Mouse (Mus musculus): ENCODE results near the gene Gm3636. TPM values are rescaled to one million over a fixed set of nuclear protein-coding genes. Genes with fewer than 3 reads are reported as not detected.
"Not testable (repeated sequence)": the region's sequence is repeated elsewhere in the genome, so short reads cannot be mapped to it uniquely, and the experiment has no call there.

The Gm3636 gene
- 4.5 and 4.8 TPM in 2 replicates for polyA plus RNA-seq (2014; fragmentation: Nextera tagmentation; extraction: Ambion mirVana)

DNA sequence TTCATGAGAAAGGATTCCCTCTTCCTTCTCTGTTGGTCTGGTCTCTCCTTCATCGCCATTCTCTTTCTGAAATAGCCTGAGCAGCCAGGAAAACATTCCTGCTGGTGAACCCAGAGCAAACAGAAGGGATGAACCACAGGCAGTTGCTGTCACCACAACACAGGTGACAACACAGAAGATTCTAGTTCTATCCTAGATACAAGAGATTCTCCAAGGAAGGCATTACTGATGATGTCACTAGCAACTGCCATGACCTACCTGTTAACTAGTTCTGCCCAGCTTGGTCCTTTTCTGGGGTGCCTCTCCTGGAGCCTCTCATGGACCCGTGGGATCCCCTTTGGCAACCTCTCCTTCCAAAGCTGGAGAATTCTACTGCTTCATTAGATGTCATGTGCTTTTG lies at the start of gene Gm3636:
Gene Gm3636 (minus strand): TSS at position 101 of the 400 bp plus-strand sequence.
- H3K9ac ChIP-seq (ENCODE audit: low read depth, low read length); DNase-seq (ENCODE audit: low spot score); H3K4me3 ChIP-seq (ENCODE audit: low read depth, low read length); H3K27ac ChIP-seq (replicated peaks; ENCODE audit: low read depth, low read length); H3K36me3 ChIP-seq (ENCODE audit: control insufficient read depth, insufficient read depth, low read length); H3K9me3 ChIP-seq (ENCODE audit: control insufficient read depth, low read length); H3K27me3 ChIP-seq (replicated peaks; ENCODE audit: control insufficient read depth, insufficient read depth, low read length); ATAC-seq (ENCODE audit: low read depth); H3K4me1 ChIP-seq (ENCODE audit: control insufficient read depth, insufficient read depth, low read length); H3K4me2 ChIP-seq (ENCODE audit: low read depth, low read length): not testable (repeated sequence)
- WGBS = no CpG with 5 or more reads among the region's 2 CpGs

DNA sequence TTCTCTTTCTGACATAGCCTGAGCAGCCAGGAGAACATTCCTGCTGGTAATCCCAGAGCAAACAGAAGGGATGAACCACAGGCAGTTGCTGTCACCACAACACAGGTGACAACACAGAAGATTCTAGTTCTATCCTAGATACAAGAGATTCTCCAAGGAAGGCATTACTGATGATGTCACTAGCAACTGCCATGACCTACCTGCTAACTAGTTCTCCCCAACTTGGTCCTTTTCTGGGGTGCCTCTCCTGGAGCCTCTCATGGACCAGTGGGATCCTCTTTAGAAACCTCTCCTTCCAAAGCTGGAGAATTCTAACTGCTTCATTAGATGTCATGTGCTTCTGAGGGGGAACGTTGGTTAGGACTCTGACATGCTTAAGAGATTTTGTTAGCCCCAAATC lies 32.2 kb upstream of the Gm3636 start, which contains the start of gene Gm8362:
Gene Gm8362 (minus strand): TSS at position 101 of the 400 bp plus-strand sequence.
- ATAC-seq (ENCODE audit: low read depth); H3K9me3 ChIP-seq (ENCODE audit: control insufficient read depth, low read length): not testable (repeated sequence)

DNA sequence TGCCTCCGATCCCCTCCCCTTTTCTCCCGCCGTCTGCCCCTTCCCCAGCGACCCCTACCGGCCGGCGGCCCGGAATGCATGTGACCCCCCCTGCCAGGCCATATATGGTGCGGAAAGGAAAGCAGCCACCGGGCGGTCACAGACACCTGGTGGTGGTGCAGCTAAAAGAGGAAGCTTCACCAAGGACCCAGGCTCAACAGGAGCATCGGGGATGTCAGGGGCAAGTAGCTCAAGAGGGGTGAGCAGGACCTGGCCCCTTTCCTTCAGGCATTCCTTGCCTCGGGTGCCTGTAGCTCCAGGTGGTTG lies 15.1 kb upstream of the Gm3636 start:
- 0% methylated on average over 1 of the region's 13 CpGs for WGBS
- H3K4me1 ChIP-seq (ENCODE audit: control insufficient read depth, insufficient read depth, low read length); H3K27me3 ChIP-seq (replicated peaks; ENCODE audit: control insufficient read depth, insufficient read depth, low read length); H3K36me3 ChIP-seq (ENCODE audit: control insufficient read depth, insufficient read depth, low read length); H3K27ac ChIP-seq (replicated peaks; ENCODE audit: low read depth, low read length); DNase-seq (ENCODE audit: low spot score); H3K9me3 ChIP-seq (ENCODE audit: control insufficient read depth, low read length); ATAC-seq (ENCODE audit: low read depth): not testable (repeated sequence)
- Histone ChIP-seq H3K4me2 (ENCODE audit: low read depth, low read length) (peak overlapping the region; percentile 51; the same call in 1 of the 2 replicates), H3K4me3 (ENCODE audit: low read depth, low read length) (peak overlapping the region; percentile 38), H3K9ac (ENCODE audit: low read depth, low read length) (peak overlapping the region; percentile 46; the same call in 1 of the 2 replicates)

More for the DNA sequence above, 32.2 kb upstream of the Gm3636 start, which contains the start of gene Gm8362:
- not testable (repeated sequence) for DNase-seq (ENCODE audit: low spot score); H3K4me2 ChIP-seq (ENCODE audit: low read depth, low read length); H3K9ac ChIP-seq (ENCODE audit: low read depth, low read length); H3K27me3 ChIP-seq (replicated peaks; ENCODE audit: control insufficient read depth, insufficient read depth, low read length); H3K4me3 ChIP-seq (ENCODE audit: low read depth, low read length); H3K27ac ChIP-seq (replicated peaks; ENCODE audit: low read depth, low read length); H3K4me1 ChIP-seq (ENCODE audit: control insufficient read depth, insufficient read depth, low read length); H3K36me3 ChIP-seq (ENCODE audit: control insufficient read depth, insufficient read depth, low read length)
- no CpG with 5 or more reads among the region's 1 CpGs for WGBS

DNA sequence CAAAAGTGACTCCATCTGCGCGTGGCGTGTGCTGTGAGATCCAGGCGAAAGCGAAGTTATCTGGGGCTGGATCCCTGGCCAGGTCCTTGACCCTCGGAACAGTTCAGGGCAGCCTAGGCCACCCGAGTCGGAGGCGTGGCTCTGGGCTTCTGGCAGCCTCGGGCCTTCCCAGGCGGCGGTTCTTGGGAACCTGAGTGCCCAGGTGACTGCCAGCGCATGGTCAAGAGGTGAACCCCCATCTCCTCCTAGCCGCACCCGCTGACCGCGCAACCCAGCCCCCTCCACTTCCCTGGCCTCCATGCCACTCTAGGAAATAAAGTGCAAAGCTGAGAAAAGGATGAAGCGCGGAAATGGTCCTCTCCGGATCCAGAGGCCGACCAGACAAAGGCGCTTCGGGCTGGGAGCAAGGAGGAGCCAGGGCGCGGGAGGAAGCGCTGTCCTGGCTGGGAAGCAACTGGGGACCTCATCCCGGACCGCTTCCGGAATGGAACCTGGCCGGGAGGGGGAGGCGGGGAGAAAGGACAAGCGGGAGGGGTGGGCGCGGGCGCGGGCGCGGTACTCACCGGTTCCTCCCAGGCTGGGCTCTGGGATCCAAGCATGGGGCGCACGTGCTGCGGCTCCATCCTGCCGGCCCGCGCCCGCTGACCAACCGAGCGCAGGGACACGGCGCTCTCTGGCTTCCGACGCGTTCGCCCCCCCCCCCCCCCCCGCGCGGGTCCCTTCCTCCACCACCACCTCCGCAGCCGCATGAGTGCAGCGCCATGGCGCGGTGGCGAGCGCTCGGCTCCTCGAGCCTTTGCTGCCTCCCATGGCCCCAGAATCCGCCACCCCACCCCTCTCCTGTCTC lies 14.5 kb upstream of the Gm3636 start:
- ATAC-seq (ENCODE audit: low read depth); H3K9me3 ChIP-seq (ENCODE audit: control insufficient read depth, low read length); H3K4me1 ChIP-seq (ENCODE audit: control insufficient read depth, insufficient read depth, low read length); H3K36me3 ChIP-seq (ENCODE audit: control insufficient read depth, insufficient read depth, low read length); H3K27ac ChIP-seq (replicated peaks; ENCODE audit: low read depth, low read length); H3K27me3 ChIP-seq (replicated peaks; ENCODE audit: control insufficient read depth, insufficient read depth, low read length): not testable (repeated sequence)
- 0% methylated on average over 12 of the region's 67 CpGs for WGBS
- H3K4me2 ChIP-seq (ENCODE audit: low read depth, low read length) = peak overlapping the region; percentile 51
- peak overlapping the region; percentile 46 for H3K9ac ChIP-seq (ENCODE audit: low read depth, low read length)
- H3K4me3 ChIP-seq (ENCODE audit: low read depth, low read length) = peak overlapping the region; percentile 38
- DNase-seq (ENCODE audit: low spot score) = peak; percentile 1

DNA sequence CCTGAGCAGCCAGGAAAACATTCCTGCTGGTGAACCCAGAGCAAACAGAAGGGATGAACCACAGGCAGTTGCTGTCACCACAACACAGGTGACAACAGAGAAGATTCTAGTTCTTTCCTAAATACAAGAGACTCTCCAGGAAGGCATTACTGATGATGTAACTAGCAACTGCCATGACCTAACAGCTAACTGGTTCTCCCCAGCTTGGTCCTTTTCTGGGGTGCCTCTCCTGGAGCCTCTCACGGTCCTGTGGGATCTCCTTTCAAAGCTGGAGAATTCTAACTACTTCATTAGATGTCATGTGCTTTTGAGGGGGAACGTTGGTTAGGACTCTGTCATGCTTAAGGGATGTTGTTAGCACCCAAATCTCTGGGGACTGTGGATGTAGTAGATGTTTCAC lies 22.0 kb downstream of the Gm3636 start, which contains the start of gene Gm8050:
Gene Gm8050 (minus strand): TSS at position 101 of the 400 bp plus-strand sequence.
- not testable (repeated sequence) for H3K27me3 ChIP-seq (replicated peaks; ENCODE audit: control insufficient read depth, insufficient read depth, low read length); DNase-seq (ENCODE audit: low spot score); H3K27ac ChIP-seq (replicated peaks; ENCODE audit: low read depth, low read length); H3K4me3 ChIP-seq (ENCODE audit: low read depth, low read length); H3K9me3 ChIP-seq (ENCODE audit: control insufficient read depth, low read length); H3K4me2 ChIP-seq (ENCODE audit: low read depth, low read length); H3K9ac ChIP-seq (ENCODE audit: low read depth, low read length); ATAC-seq (ENCODE audit: low read depth); H3K4me1 ChIP-seq (ENCODE audit: control insufficient read depth, insufficient read depth, low read length); H3K36me3 ChIP-seq (ENCODE audit: control insufficient read depth, insufficient read depth, low read length)
- no CpG with 5 or more reads among the region's 2 CpGs for WGBS

Other genes starting within 250 kb of the Gm3636 start
- not detected in 2 replicates for gene Gm8356, start 205.0 kb downstream of the Gm3636 start, polyA plus RNA-seq (2014; fragmentation: Nextera tagmentation; extraction: Ambion mirVana)
- not detected in 2 replicates for gene Gm3629, start 151.7 kb downstream of the Gm3636 start, polyA plus RNA-seq (2014; fragmentation: Nextera tagmentation; extraction: Ambion mirVana)
- not detected in 2 replicates for gene Gm3460, start 119.9 kb downstream of the Gm3636 start, polyA plus RNA-seq (2014; fragmentation: Nextera tagmentation; extraction: Ambion mirVana)
- gene Gm10251, start 58.2 kb downstream of the Gm3636 start, polyA plus RNA-seq (2014; fragmentation: Nextera tagmentation; extraction: Ambion mirVana) = not detected in 2 replicates
- not detected in 2 replicates for gene Gm8050, start 22.1 kb downstream of the Gm3636 start, polyA plus RNA-seq (2014; fragmentation: Nextera tagmentation; extraction: Ambion mirVana)
- not detected in 2 replicates for gene Gm8362, start 32.1 kb upstream of the Gm3636 start, polyA plus RNA-seq (2014; fragmentation: Nextera tagmentation; extraction: Ambion mirVana)
- gene Gm3642, start 98.0 kb upstream of the Gm3636 start, polyA plus RNA-seq (2014; fragmentation: Nextera tagmentation; extraction: Ambion mirVana) = not detected in 2 replicates
- gene Gm3667, start 147.6 kb upstream of the Gm3636 start, polyA plus RNA-seq (2014; fragmentation: Nextera tagmentation; extraction: Ambion mirVana) = 0.97 and 1.3 TPM in 2 replicates
- not detected in 2 replicates for gene Gm6356, start 231.5 kb upstream of the Gm3636 start, polyA plus RNA-seq (2014; fragmentation: Nextera tagmentation; extraction: Ambion mirVana)

Data from embryonic facial prominence, embryonic 14.5 days (tissue).